Comparison of ENCODE assay signal across 7 mouse cellular contexts in genomic region chr14:21584468-21585135, GRCm38 (mm10).
A peak's percentile ranks its signal among the peaks of the same experiment; 100 is the strongest.
DNase-seq lines count a peak whose midpoint lies in the region; ATAC-seq lines count a peak whose summit lies in the region.

No protein-coding gene starts in this region.

- H3K36me3 ChIP-seq in limb, embryonic 12.5 days: peaks cover 2% of the 10 kb centered on the region; the same call in 1 of the 2 replicates
- 0 out of 2 replicates have a peak, but pooled peaks cover 2% of the 10 kb centered on the region for H3K36me3 ChIP-seq in limb, embryonic 10.5 days

- DNase-seq in limb, embryonic 10.5 days (ENCODE audit: low spot score): no peak
- peak; percentile 79 for DNase-seq in R1 (ENCODE audit: low read depth, low spot score)
- peak; percentile 34 for DNase-seq in embryo, embryonic 9.5 days (ENCODE audit: extremely low spot score)
- peak; percentile 50 for DNase-seq in naive thymus-derived CD4-positive, alpha-beta T cell, adult 2 months (ENCODE audit: low read depth)
- no peak for DNase-seq in right cerebral cortex, postnatal 4 days
- DNase-seq in frontal cortex, postnatal 10 days (ENCODE audit: low spot score in 2 of 2): no peak

- H3K27me3 ChIP-seq in limb, embryonic 12.5 days: no peaks in the 10 kb centered on the region
- H3K27me3 ChIP-seq in limb, embryonic 10.5 days (ENCODE audit: low read depth, poor library complexity, severe bottlenecking): no peaks in the 10 kb centered on the region

- 0 out of 2 replicates have a peak overlapping the region, but pooled peaks have one; percentile 29 for H3K27ac ChIP-seq in limb, embryonic 12.5 days
- H3K27ac ChIP-seq in limb, embryonic 10.5 days: no peak overlapping the region

- no peak overlapping the region for H3K4me2 ChIP-seq in limb, embryonic 12.5 days

- H3K4me3 ChIP-seq in limb, embryonic 12.5 days (replicated peaks): no peak overlapping the region
- no peak overlapping the region for H3K4me3 ChIP-seq in limb, embryonic 10.5 days

- ATAC-seq in limb, embryonic 12.5 days (ENCODE audit: insufficient number of reproducible peaks, insufficient read depth, low FRiP score, low TSS enrichment, low read depth): no peak

- WGBS in limb, embryonic 12.5 days: 36% methylated on average over 6 of the region's 6 CpGs
- 27% methylated on average over 6 of the region's 6 CpGs for WGBS in limb, embryonic 10.5 days

- H3K4me1 ChIP-seq in limb, embryonic 12.5 days (replicated peaks): peaks cover 72% of the 10 kb centered on the region
- H3K4me1 ChIP-seq in limb, embryonic 10.5 days: peaks cover 74% of the 10 kb centered on the region

- no peaks in the 10 kb centered on the region for H3K9me3 ChIP-seq in limb, embryonic 12.5 days
- no peaks in the 10 kb centered on the region for H3K9me3 ChIP-seq in limb, embryonic 10.5 days (replicated peaks)

- no peak overlapping the region for H3K9ac ChIP-seq in limb, embryonic 12.5 days (replicated peaks)

Comparison
In these comparisons a context has a peak if more than half of its experiments do, and no peak if none do; other contexts are left out.
1. DNase-seq: peak in R1 (single experiment), embryo, embryonic 9.5 days (single experiment) and naive thymus-derived CD4-positive, alpha-beta T cell, adult 2 months (single experiment); none in limb, embryonic 10.5 days (single experiment), right cerebral cortex, postnatal 4 days (single experiment) and frontal cortex, postnatal 10 days (0 of 2).